Mouse (Mus musculus) skeletal muscle tissue, adult 2 months (tissue): ENCODE results near the gene Tmem125.
A peak's percentile ranks its signal among the peaks of the same experiment; 100 is the strongest.
"Not testable (repeated sequence)": the region's sequence is repeated elsewhere in the genome, so short reads cannot be mapped to it uniquely, and the experiment has no call there.

Experiments
- DNase-seq: peaks from one replicate; pipeline ENCODE4 v3.0.0-alpha.2; 2012; ENCODE audit warnings: low read depth, low spot score

Tmem125 gene

GRCm38 (mm10) chr4:118543592-118544260 is at the start of gene Tmem125:
Gene Tmem125, minus strand, starts transcription at chr4:118544044.
- DNase-seq, result no peak

DNA sequence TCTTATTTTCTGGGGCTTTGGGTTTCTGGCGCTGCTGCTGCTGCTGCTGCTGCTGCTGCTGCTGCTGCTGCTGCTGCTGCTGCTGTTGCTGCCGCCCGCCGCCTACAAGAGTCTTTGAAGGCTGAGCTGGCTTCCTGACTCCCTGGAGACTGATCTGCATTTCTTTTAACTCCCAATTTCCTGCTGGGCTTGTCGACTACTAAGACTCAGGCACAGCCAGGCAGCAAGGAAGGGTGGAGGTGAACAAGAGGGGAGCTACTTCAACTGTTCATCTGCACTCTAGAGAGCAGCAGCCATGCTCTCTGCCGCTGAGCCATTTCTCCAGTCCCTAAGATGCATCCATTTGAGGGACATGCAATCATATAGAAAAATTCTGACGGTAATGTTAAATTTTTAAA is 45.9 kb upstream of the Tmem125 start:
- DNase-seq, result no peak

DNA sequence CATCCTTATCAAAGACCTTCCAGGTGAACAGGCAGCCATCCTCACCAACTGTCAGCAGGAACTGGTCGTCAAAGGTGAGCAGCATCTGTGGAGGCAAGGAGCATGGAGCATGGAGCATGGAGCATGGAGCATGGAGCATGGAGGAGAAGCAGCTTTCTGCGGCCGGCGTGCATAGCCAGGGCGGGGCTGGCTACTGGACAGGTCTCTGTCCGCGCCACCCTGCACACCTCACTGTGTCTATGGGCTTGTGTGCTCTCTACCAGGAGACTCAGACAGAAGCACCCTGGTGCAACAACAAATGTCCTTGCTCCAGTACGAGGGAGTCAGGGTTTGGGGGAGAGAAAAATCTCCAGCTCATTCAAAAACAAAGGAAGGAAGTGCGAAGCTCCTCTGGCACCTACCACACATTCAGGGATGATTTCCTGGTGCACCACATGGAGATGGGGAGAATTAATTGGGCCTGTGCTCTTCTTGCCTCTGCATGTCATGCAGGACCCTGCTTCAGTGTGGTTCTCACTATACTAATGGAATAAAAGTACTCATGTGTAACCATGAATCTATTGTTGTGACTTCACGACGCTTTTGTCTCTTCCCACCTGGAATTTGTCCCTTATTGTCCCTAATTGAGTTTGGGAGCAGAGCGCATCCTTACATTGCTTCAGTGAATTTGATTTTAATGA is 45.3 kb upstream of the Tmem125 start:
- DNase-seq, result no peak

GRCm38 (mm10) chr4:118582629-118583028 is 38.8 kb upstream of the Tmem125 start:
- no peak for DNase-seq

GRCm38 (mm10) chr4:118581508-118581907 is 37.7 kb upstream of the Tmem125 start:
- no peak for DNase-seq

DNA sequence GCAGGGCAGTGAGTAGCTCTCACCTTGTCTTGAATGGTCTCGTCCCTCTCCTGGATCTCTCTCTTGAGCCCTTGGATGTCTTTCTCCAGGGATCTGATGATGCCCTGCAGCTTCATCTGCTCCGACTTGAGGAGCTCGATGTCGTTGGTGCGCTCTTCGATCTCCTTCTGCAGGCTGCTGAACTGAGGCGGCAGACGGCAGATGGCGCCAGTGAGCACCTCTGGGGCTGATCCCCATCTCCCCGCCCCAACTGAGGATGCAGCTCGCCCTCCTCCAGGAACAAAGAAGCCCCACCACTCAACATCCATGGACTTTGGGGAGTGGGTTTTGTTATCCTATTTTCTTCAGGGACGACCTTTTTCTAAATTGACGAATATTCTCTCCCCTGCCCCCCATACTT is 35.5 kb upstream of the Tmem125 start:
- no peak for DNase-seq

DNA sequence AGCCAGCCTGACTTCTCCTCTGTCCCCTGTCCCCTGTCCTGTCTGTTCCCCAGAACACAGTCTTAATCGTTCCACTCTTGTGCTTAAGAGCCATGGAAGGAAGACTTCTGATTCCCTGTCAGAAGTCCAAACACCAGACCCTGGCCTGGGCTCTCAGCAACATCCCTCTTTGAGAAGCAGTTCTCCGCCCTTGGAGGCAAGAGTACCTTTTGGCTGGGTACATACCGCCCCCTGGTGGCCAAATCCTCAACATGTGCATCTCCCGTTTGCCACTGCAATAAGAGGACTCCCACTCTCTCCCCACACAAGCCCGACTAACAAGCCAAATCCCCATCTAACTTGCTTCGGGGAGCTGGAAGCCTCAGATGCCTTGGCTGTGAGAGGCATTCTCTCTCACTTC is 32.3 kb upstream of the Tmem125 start:
- DNase-seq, result peak; percentile 13

GRCm38 (mm10) chr4:118571441-118571840 is 27.6 kb upstream of the Tmem125 start:
- DNase-seq, result no peak

DNA sequence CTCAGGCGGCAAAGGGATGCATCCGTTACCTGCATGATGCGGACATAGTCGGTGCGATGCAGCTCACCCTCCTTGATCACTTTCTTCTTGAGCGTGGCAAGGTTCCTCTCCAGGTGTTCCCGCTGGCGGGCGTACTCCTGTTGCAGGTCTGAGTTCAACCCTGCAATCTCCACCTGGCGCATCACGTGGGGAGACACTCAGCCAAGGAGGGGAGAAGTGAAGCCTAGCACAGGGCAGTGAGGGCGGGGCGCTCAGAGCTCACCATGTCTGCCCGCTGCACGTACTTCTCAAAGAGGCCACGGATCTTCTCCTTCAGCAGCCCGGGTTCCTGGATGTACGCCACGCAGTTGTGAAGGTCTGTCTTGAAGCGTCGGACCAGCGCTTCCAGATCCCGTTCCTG is 25.5 kb upstream of the Tmem125 start:
- no peak for DNase-seq

DNA sequence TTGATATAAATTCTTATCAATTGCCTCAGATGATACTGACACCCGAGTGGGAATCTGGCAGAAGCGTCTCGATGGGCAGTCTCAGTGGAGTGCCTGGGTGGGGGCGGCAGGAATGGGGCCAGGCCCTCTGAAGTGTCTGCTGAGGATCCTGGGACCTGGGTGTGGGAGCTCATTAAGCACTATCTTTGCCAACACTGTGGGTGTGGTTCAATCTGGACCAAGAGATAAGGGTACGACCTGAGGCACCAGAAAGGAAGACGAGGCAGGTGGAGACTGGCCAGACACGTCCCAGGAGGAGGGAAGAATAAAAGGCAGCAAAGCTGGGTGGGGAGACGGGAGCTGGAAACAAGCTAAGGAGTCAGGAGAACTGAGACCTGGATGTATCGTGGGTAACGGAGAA is 24.9 kb upstream of the Tmem125 start:
- DNase-seq, result no peak

GRCm38 (mm10) chr4:118566161-118566676 is 22.4 kb upstream of the Tmem125 start:
- DNase-seq, result no peak

DNA sequence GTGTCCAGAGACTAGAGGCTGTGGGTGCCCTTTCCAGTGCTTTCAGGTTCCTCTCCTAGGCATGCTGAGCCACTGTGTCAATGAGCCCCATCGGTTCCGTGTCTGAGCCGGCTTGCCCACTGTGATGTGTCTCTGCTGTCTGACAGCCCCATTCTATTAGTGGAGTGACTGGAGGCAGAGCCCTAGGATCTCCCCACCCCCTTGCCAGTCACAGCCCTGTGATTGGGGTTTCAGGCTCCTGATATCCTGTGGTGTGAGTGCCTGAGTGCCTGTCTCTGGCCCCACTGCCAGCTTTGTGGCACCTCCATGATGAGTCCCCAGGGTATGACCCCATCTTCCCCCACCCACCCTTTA is 21.1 kb upstream of the Tmem125 start:
- no peak for DNase-seq

DNA sequence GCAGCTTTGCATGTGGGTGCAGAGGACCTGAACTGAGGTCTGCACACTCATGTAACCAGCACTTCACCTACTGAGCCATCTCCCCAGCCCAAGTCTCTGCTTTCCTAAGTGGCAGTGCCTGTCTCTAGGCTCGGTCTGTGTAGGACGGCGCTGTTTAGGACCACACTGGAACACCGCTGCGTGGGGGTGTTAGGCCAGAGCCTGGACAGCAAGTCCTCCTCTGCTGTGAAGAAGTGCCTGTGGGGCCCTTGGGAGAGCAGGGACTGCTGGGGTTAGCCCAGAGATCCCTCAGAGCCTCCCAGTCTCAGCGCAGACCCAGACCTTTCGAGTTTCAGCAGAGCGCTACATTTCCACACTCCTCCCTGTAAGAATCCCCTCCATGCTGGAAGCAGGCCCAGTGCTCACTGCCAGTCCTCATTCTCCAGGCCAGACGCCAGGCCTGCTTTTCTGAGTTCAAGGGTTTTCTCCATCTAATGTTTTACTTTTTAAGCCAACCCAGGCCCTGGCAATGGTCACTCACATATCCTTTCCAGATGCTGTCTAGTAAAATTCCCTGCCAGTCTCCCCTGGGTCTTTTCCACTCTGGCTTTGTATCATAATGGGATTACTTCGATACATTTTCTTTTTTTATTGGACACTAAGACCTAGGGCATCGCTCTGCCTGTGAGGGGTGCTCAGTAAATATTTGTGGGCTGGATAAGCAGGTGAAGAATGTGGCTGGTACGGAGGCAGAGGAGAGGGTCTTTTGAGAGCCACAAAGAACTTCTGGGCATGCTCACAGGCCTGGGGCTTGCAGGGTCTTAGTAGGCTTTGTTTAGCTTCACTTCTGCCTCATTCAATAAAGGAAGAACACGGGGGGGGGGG is 20.4 kb upstream of the Tmem125 start:
- no peak for DNase-seq

GRCm38 (mm10) chr4:118553039-118553649 is 9.3 kb upstream of the Tmem125 start:
- no peak for DNase-seq

DNA sequence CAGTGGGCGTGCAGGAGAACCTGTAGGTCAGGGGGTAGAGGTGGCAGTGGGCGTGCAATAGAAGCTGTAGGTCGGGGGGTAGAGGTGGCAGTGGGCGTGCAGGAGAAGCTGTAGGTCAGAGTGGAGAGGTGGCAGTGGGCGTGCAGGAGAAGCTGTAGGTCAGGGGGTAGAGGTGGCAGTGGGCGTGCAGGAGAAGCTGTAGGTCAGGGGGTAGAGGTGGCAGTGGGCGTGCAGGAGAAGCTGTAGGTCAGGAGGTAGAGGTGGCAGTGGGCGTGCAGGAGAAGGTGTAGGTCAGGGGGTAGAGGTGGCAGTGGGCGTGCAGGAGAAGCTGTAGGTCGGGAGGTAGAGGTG is 4.3 kb upstream of the Tmem125 start:
- peak; percentile 86 for DNase-seq

GRCm38 (mm10) chr4:118547424-118548129 is 3.7 kb upstream of the Tmem125 start:
- not testable (repeated sequence) for DNase-seq

GRCm38 (mm10) chr4:118544441-118545127 is 740 bp upstream of the Tmem125 start:
- no peak for DNase-seq

GRCm38 (mm10) chr4:118543158-118543530 is 700 bp downstream of the Tmem125 start:
- DNase-seq, result no peak

DNA sequence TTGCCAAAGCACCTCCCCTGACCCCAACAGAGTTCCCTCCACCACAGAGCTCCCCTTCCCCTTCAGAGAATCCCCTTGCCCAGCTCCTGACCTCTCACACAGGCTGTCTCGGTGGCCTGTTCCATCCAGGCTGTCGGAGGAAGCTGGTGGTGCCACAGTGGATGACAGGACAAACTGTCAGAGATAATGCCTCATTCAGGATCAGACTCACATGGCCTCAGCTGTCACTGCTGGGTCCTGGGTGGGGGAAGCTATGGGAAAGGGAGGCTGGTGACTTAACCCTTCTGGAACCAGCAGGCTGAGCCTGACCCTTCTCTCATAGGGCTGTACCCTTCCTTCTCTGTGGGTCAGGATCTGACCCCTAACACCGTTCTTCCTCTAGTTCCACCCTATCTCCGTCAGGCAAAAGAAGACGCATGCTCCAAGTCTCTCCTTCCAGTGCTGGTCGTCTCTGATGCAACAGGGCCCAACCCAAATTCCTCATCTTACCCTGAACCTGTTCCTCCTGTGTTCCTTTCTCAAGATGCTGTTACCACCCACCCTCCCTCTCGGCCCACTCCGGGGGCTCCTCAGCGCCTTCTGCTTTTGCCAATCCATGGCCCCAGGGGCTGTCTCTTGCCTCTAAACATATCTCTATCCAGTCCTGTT is 1.2 kb downstream of the Tmem125 start:
- no peak for DNase-seq

GRCm38 (mm10) chr4:118539904-118540303 is 3.9 kb downstream of the Tmem125 start:
- no peak for DNase-seq
